ENCODE assay signal across 8 mouse cellular contexts in the genomic region with DNA sequence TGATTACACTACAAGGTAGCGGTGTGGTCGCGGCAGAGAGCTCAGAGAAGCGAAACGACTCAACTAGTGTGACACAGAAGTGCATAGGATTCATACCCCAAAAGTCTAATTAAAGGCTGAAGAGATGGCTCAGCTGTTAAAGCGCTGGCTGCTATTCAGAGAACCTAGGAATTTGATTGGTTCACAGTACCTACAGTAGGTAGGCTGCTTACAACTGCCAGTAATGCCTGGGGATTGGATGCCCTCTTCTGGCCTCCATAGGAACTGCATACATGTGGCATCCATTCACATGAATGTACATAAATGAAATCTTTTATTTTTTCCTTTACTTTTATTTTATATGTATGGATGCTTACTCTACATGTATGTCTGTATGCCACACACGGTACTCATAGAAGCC. TPM values are rescaled to one million over a fixed set of nuclear protein-coding genes. Genes with fewer than 3 reads are reported as not detected.
DNase-seq lines count a peak whose midpoint lies in the region; ATAC-seq and TF ChIP-seq lines count a peak whose summit lies in the region.

No protein-coding gene starts in this region.

- no peak; the same call in 1 of the 2 replicates for ATAC-seq in monocyte, adult 5-6 weeks (replicated peaks; ENCODE audit: insufficient number of reproducible peaks, low FRiP score, low TSS enrichment, poor library complexity, severe bottlenecking)

- intact Hi-C loops in left cerebral cortex, adult 2 months (cut with DNase I), result loop anchor here (1.0 kb wide), 1 partner anchor 26 kb away; no protein-coding TSS in a partner anchor

- no peak overlapping the region for H3K27ac ChIP-seq in left cerebral cortex, adult 2 months
- H3K27ac ChIP-seq in limb, embryonic 10.5 days, result no peak overlapping the region

- peak; percentile 82 for TF ChIP-seq CTCF in left cerebral cortex, adult 2 months (IDR thresholded peaks at IDR 0.05)

- WGBS in limb, embryonic 10.5 days, result 30% methylated on average over 7 of the region's 7 CpGs

- H3K36me3 ChIP-seq in limb, embryonic 10.5 days, result no peaks in the 10 kb centered on the region

- peak; percentile 31 to 42 for DNase-seq in left cerebral cortex, adult 2 months (ENCODE audit: extremely low spot score in 1 of 2, low spot score in 2 of 2)
- DNase-seq in left cerebral cortex, adult 11 months (ENCODE audit: low spot score), result no peak
- peak; percentile 77 for DNase-seq in MEL-GATA-1-ER (ENCODE audit: extremely low read depth, low read depth)
- peak; percentile 73 for DNase-seq in brain, adult 2 months (ENCODE audit: low read depth, low spot score)
- DNase-seq in forelimb bud, embryonic 11.5 days (ENCODE audit: low read depth, low spot score), result peak; percentile 63
- DNase-seq in limb, embryonic 10.5 days (ENCODE audit: low spot score), result peak; percentile 58
- DNase-seq in right cerebral cortex, adult 2 months (ENCODE audit: low spot score in 2 of 2), result peak; percentile 50 to 53

- peaks cover 12% of the 10 kb centered on the region for H3K4me1 ChIP-seq in limb, embryonic 10.5 days

- H3K4me3 ChIP-seq in left cerebral cortex, adult 2 months, result no peak overlapping the region
- H3K4me3 ChIP-seq in limb, embryonic 10.5 days, result no peak overlapping the region

- H3K27me3 ChIP-seq in limb, embryonic 10.5 days (ENCODE audit: low read depth, poor library complexity, severe bottlenecking), result peaks cover 37% of the 10 kb centered on the region

- H3K9me3 ChIP-seq in limb, embryonic 10.5 days (replicated peaks), result no peaks in the 10 kb centered on the region

RNA-seq across cellular contexts. Expression of a gene that starts 3.7 kb away (rescaled TPM):
- not detected for total RNA-seq in left cerebral cortex, adult 2 months (2021)
- polyA plus RNA-seq in limb, embryonic 10.5 days (2016; fragmentation: Nextera tagmentation; extraction: Ambion mirVana), result 2.6 and 3.1 TPM in 2 replicates
- total RNA-seq in monocyte, adult 5-6 weeks (2017), result not detected in 3 replicates

RNA-seq across cellular contexts. Expression of a gene that starts 33.1 kb away (rescaled TPM):
- under 1 TPM; 0.58 to 0.81 TPM for total RNA-seq in left cerebral cortex, adult 2 months (2021)
- polyA plus RNA-seq in limb, embryonic 10.5 days (2016; fragmentation: Nextera tagmentation; extraction: Ambion mirVana), result 0.25 and 0.53 TPM in 2 replicates
- total RNA-seq in monocyte, adult 5-6 weeks (2017), result 1.3 TPM in 1 of 3 replicates, not detected in the others

RNA-seq across cellular contexts. Expression of a gene that starts 42.2 kb away (rescaled TPM):
- total RNA-seq in left cerebral cortex, adult 2 months (2021), result 100 to 1,000 TPM; 112 to 117 TPM
- polyA plus RNA-seq in limb, embryonic 10.5 days (2016; fragmentation: Nextera tagmentation; extraction: Ambion mirVana), result 385 and 410 TPM in 2 replicates
- total RNA-seq in monocyte, adult 5-6 weeks (2017), result 121 to 136 TPM (median 124 TPM) in 3 replicates

RNA-seq across cellular contexts. Expression of a gene that starts 45.8 kb away (rescaled TPM):
- 10 to 100 TPM; 10.3 to 10.7 TPM for total RNA-seq in left cerebral cortex, adult 2 months (2021)
- 317 and 593 TPM in 2 replicates for polyA plus RNA-seq in limb, embryonic 10.5 days (2016; fragmentation: Nextera tagmentation; extraction: Ambion mirVana)
- 3.5 to 20.8 TPM (median 3.8 TPM) in 3 replicates for total RNA-seq in monocyte, adult 5-6 weeks (2017)
